Mouse (Mus musculus) liver, embryonic 15.5 days (tissue): ENCODE results near the gene 1700010I14Rik. TPM values are rescaled to one million over a fixed set of nuclear protein-coding genes. Genes with fewer than 3 reads are reported as not detected.

ENCODE experiments used
- ATAC-seq: fragments of 200-750 bp; cut with Nextera tagmentation; 2 replicates; pipeline ENCODE4 v1.8.0; 2017; ENCODE audit warnings: moderate number of reproducible peaks, mild to moderate bottlenecking, moderate library complexity; ENCODE audit not compliant: insufficient read depth
- H3K27ac ChIP-seq: fragments of 300-500 bp; sonication (generic); replicated peaks from 2 replicates; pipeline ENCODE4 v1.5.1; 2015; ENCODE audit warnings: mild to moderate bottlenecking, inconsistent platforms
- H3K27me3 ChIP-seq: fragments of 300-500 bp; sonication (generic); 2 replicates; pipeline ENCODE4 v1.6.1; 2015; ENCODE audit warnings: mild to moderate bottlenecking, inconsistent platforms
- H3K36me3 ChIP-seq: fragments of 300-500 bp; sonication (generic); replicated peaks from 2 replicates; pipeline ENCODE4 v1.6.1; 2015; ENCODE audit warnings: moderate library complexity, mild to moderate bottlenecking, inconsistent platforms
- H3K4me1 ChIP-seq: fragments of 300-500 bp; sonication (generic); replicated peaks from 2 replicates; pipeline ENCODE4 v1.6.1; 2015; ENCODE audit warnings: inconsistent platforms
- H3K4me2 ChIP-seq: fragments of 300-500 bp; sonication (generic); 2 replicates; pipeline ENCODE4 v1.6.1; 2015; ENCODE audit warnings: moderate library complexity, mild to moderate bottlenecking, inconsistent platforms
- H3K4me3 ChIP-seq: fragments of 300-500 bp; sonication (generic); replicated peaks from 2 replicates; pipeline ENCODE4 v1.5.1; 2015; ENCODE audit warnings: mild to moderate bottlenecking, inconsistent platforms
- H3K9ac ChIP-seq: fragments of 300-500 bp; sonication (generic); 2 replicates; pipeline ENCODE4 v1.6.1; 2015; ENCODE audit warnings: moderate library complexity, mild to moderate bottlenecking, inconsistent platforms
- H3K9me3 ChIP-seq: fragments of 300-500 bp; sonication (generic); replicated peaks from 2 replicates; pipeline ENCODE4 v1.6.1; 2016; ENCODE audit warnings: inconsistent platforms
- WGBS: fragments of 180-500 bp; shearing (Covaris S2); methylation state at CpG from one replicate; pipeline ENCODE4 v1.1.7; 2015; ENCODE audit warnings: mixed read lengths; ENCODE audit not compliant: insufficient replicate concordance; 5-methylcytosine and 5-hydroxymethylcytosine counted together
- polyA plus RNA-seq: library from polyadenylated mRNA; unstranded; fragments of >200 nt; fragmentation: Nextera tagmentation; extraction: Ambion mirVana; gene quantifications from 2 replicates; pipeline ENCODE4 v1.2.1, GENCODE M21; 2015

1700010I14Rik gene
- polyA plus RNA-seq, 1 experiment from 2014 or later: 0.56 TPM

- H3K4me2 ChIP-seq: no peak overlapping the region
- no peaks in the 10 kb centered on the region for H3K36me3 ChIP-seq
- no peaks in the 10 kb centered on the region for H3K27me3 ChIP-seq
- WGBS: 44% methylated on average over 5 of the region's 5 CpGs
- no peaks in the 10 kb centered on the region for H3K4me1 ChIP-seq
- no peak for ATAC-seq
- no peak overlapping the region for H3K4me3 ChIP-seq
- no peak overlapping the region for H3K27ac ChIP-seq
- H3K9ac ChIP-seq: no peak overlapping the region
- H3K9me3 ChIP-seq: no peaks in the 10 kb centered on the region
Measured at GRCm38 (mm10) chr17:9030181-9030580, 42.0 kb downstream of the 1700010I14Rik start.

GRCm38 (mm10) chr17:9031241-9032141 lies 43.4 kb downstream of the 1700010I14Rik start:
- Histone ChIP-seq H3K9me3 (no peaks in the 10 kb centered on the region), H3K27me3 (no peaks in the 10 kb centered on the region), H3K4me1 (no peaks in the 10 kb centered on the region), H3K36me3 (no peaks in the 10 kb centered on the region), H3K27ac (no peak overlapping the region), H3K9ac (no peak overlapping the region), H3K4me2 (peak overlapping the region; percentile 38; the same call in 1 of the 2 replicates), H3K4me3 (no peak overlapping the region)
- WGBS: 14% methylated on average over 24 of the region's 24 CpGs
- ATAC-seq: no peak

DNA sequence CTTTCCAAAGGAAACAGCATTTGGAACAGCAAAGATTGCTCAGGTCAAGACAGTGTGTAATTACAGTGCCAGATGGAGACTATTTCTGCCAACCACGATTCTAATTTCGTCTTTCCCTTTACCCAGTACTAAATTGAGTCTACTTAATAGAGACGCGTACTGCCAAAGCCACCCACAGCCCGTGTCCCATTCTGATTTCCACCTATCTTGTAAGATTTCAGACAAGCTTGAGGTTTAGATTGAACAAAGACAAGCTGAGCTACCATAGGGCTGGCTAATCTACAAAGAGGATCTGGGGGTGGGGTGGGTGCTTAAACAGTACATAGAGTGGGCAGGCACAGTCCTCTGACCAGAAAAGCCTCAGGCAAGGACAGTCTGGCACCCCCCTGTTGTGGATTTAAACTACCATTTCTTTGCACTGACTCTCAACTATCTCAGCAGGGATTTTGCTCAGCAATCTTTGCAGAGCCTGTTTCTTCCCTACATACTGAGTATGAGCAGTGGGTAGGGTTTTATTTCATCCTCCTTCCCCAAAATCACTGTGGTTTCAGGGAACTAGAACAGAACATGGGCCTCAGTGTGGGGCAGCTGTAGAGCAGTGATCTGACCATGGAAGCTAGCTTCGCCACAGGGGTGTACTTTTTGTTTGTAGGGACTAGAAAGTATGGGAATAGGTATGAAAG lies 44.4 kb downstream of the 1700010I14Rik start:
- H3K36me3 ChIP-seq: no peaks in the 10 kb centered on the region
- H3K4me2 ChIP-seq: no peak overlapping the region
- H3K9ac ChIP-seq: no peak overlapping the region
- no peaks in the 10 kb centered on the region for H3K27me3 ChIP-seq
- WGBS: 60% methylated on average over 6 of the region's 6 CpGs
- no peaks in the 10 kb centered on the region for H3K9me3 ChIP-seq
- no peak overlapping the region for H3K4me3 ChIP-seq
- H3K4me1 ChIP-seq: no peaks in the 10 kb centered on the region
- no peak overlapping the region for H3K27ac ChIP-seq
- no peak for ATAC-seq

GRCm38 (mm10) chr17:9033511-9033910 lies 45.4 kb downstream of the 1700010I14Rik start:
- Histone ChIP-seq H3K4me1 (no peaks in the 10 kb centered on the region), H3K9me3 (no peaks in the 10 kb centered on the region), H3K4me2 (no peak overlapping the region), H3K27me3 (no peaks in the 10 kb centered on the region), H3K9ac (no peak overlapping the region), H3K27ac (no peak overlapping the region), H3K36me3 (no peaks in the 10 kb centered on the region), H3K4me3 (no peak overlapping the region)
- WGBS: 52% methylated on average over 5 of the region's 5 CpGs
- no peak for ATAC-seq

- 64% methylated on average over 8 of the region's 8 CpGs for WGBS
- H3K9me3 ChIP-seq: no peaks in the 10 kb centered on the region
- ATAC-seq: no peak
- no peaks in the 10 kb centered on the region for H3K27me3 ChIP-seq
- H3K36me3 ChIP-seq: no peaks in the 10 kb centered on the region
- H3K4me1 ChIP-seq: no peaks in the 10 kb centered on the region
- no peak overlapping the region for H3K4me3 ChIP-seq
- H3K9ac ChIP-seq: no peak overlapping the region
- H3K27ac ChIP-seq: no peak overlapping the region
- no peak overlapping the region for H3K4me2 ChIP-seq
Measured at GRCm38 (mm10) chr17:9035561-9036348, 47.6 kb downstream of the 1700010I14Rik start.

DNA sequence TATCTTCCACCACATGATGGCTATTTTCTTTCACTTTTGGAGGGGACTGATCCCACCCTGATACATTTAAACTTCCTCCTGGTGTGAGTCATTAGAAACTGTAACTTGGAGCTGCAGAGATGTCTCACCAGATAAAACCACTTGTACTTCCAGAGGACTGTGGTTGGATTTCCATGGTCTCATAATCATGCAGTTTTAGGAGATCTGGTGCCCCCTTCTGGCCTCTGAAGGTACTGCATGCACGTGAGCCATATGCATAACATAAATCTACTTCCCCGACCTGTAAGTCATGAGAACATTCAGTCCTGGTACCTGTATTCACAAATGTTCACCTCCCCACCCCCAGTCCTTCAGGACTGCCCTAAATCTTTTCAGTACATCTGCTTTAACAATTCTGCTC lies 54.6 kb downstream of the 1700010I14Rik start:
- Histone ChIP-seq H3K36me3 (no peaks in the 10 kb centered on the region), H3K4me2 (no peak overlapping the region), H3K27me3 (no peaks in the 10 kb centered on the region), H3K27ac (no peak overlapping the region), H3K9me3 (no peaks in the 10 kb centered on the region), H3K4me3 (no peak overlapping the region), H3K9ac (no peak overlapping the region), H3K4me1 (no peaks in the 10 kb centered on the region)
- WGBS: 26% methylated on average over 2 of the region's 2 CpGs
- no peak for ATAC-seq

GRCm38 (mm10) chr17:9052441-9052980 lies 64.4 kb downstream of the 1700010I14Rik start:
- Histone ChIP-seq H3K4me1 (no peaks in the 10 kb centered on the region), H3K36me3 (no peaks in the 10 kb centered on the region), H3K27me3 (no peaks in the 10 kb centered on the region), H3K9me3 (no peaks in the 10 kb centered on the region), H3K27ac (no peak overlapping the region), H3K4me2 (no peak overlapping the region), H3K4me3 (no peak overlapping the region), H3K9ac (no peak overlapping the region)
- no peak for ATAC-seq
- WGBS: 63% methylated on average over 13 of the region's 13 CpGs

- Histone ChIP-seq H3K9ac (no peak overlapping the region), H3K4me1 (no peaks in the 10 kb centered on the region), H3K4me2 (no peak overlapping the region), H3K36me3 (no peaks in the 10 kb centered on the region), H3K4me3 (no peak overlapping the region), H3K9me3 (no peaks in the 10 kb centered on the region), H3K27ac (no peak overlapping the region), H3K27me3 (no peaks in the 10 kb centered on the region)
- ATAC-seq: no peak
- 51% methylated on average over 8 of the region's 8 CpGs for WGBS
Measured at GRCm38 (mm10) chr17:9059360-9059932, 71.3 kb downstream of the 1700010I14Rik start.
